Mouse (Mus musculus): Measurements from ENCODE around the gene Pin1rt1. TPM values are rescaled to one million over a fixed set of nuclear protein-coding genes. Genes with fewer than 3 reads are reported as not detected.

Gene Pin1rt1
- polyA plus RNA-seq, 1 experiment, result not detected

DNA sequence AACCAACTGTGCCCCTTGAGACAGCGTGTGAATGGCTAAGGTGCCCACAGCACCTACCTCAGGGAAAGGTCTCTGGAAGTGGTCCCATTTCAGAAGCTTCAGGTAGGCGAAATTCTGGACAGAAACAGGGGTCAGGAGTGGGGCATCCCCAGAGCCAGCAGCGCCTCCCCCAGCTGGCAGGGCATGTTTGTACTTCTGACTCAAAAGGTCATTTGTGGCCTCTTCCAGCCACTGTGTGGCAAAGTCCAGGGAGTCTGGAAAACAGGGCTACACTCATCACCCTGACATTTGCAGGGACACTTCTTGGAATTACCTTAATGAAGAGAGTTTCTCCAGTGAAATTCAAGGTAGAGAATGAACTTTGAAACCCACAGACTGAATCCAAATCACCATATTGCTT is 27.9 kb downstream of the Pin1rt1 start:
- no peak for TF ChIP-seq GATA1 (IDR thresholded peaks at IDR 0.05; ENCODE audit: low read length)

DNA sequence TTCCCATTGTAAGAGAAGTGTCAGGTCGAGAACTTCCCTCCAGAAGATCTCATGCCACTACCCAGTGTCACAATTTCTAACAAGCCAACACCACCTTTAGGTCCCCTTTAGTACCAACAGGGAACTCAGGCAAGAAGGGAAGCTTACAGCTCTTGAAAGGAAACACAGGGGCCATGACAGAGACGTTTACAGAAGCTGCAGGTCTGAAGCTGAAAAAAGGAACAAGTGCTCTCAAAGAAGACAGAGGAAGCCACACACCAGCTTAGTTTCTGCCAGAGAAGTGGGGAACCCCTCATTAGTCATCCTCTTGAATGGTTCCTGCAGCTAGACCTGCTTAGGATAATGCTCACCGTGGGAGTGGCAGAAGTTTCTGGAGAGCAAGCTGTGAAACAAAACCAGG is 28.9 kb downstream of the Pin1rt1 start:
- TF ChIP-seq GATA1 (IDR thresholded peaks at IDR 0.05; ENCODE audit: low read length), result no peak

DNA sequence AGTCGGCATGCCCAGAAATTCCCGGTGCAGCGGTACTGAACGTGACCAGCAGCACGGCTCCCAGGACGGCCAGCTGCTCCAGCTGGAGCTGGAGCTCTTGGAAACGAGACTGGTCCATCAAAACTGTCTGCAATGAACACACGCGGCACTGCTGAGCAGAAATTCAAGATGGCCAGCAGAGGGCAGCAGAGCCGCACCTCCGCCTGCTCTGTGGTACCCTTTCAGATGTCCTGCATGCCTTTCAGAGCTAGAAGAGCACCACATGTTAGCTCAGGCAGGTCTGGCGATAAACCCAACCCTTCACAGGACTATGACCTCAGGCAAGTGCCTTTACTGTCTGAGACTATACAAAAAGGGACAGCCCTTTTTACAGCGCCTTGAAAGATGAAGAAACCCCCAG is 30.8 kb downstream of the Pin1rt1 start:
- TF ChIP-seq GATA1 (IDR thresholded peaks at IDR 0.05; ENCODE audit: low read length), result no peak

DNA sequence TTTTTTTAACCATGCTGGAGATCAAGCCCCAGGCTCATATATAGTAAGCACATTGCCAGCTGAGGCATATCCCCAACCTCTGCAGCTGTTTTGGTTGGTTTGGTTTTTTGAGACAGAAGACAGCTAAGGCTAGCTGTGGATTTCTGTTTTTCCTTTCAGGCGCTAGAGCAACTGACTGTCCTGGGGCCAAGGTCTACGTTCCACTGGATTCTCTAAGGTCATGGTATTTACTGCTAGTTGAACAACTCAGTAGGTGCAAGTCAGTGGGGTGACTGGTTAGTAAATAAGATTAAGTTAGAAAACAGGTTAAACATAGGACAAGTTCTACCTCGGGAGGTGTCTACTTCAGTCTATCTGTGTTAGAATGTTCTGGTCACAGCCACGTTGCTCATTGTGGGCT is 31.4 kb downstream of the Pin1rt1 start:
- no peak for TF ChIP-seq GATA1 (IDR thresholded peaks at IDR 0.05; ENCODE audit: low read length)

DNA sequence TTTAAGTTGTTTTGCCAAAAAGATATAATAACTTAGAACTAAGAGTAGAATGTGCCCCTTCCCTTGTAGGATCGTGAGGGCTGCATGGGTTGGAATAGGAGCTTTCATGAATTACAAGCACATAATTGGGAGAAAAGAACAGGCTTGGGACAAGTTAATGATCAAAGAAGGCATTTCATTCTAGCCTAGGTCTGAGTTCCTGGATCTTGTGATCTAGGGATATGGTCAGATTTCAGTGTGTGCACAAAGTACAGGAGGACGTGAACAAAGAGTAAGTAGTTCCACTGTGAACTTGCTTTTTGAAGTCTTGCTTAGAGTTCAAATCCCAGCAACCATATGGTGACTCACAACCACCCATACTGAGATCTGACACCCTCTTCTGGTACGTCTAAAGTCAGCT is 38.9 kb downstream of the Pin1rt1 start:
- no peak for TF ChIP-seq GATA1 (IDR thresholded peaks at IDR 0.05; ENCODE audit: low read length)

DNA sequence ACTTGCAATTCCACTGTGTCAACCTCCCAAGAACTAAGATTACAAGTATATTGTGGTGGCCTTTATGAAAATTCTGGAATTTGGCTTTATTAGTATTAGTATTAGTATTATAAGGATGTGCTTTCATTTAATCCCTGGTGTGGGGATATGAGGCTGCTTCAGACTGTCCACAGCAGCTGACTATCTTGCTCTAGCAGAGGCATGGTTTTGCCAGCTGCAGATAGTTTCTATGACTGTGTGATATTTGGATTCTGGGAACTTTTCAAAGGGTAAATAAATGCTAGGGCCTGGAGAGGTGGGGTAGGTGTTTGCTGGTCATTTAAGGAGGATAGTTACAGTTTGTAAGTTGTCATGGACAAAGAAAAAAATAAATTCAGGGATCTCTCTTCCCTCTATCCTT is 44.5 kb downstream of the Pin1rt1 start:
- no peak for TF ChIP-seq GATA1 (IDR thresholded peaks at IDR 0.05; ENCODE audit: low read length)

DNA sequence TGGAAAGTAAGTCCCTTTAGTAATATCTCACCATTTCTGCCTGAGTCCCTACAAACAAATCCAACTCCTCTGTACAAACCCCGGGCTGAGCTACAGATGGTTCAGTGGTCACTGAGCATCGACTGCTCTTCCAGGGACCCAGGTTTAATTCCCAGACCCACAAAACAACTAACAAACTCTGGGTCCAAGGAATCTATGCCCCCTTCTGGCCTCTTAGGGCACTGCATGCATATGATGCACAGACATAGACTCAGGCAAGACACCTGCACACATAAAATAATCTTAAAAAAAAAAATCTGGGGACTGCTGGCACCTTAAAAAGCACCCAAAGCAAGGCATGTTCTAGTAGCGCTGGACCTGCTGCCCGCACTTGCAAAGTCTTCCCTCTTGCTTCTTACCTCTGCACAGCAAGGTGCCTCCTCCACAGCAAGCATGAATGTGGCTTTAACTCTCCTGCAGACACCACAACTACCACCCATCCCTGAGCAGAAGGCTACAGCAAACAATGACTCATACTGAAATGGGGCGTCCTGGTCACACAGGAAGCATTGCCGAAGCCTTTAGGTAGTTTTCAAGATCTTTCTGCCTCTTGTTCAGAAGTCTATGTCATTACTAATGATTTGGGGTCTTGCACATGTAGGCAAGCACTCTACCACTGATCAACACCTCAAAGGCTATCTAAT is 46.9 kb downstream of the Pin1rt1 start:
- no peak for TF ChIP-seq GATA1 (IDR thresholded peaks at IDR 0.05; ENCODE audit: low read length)

Other genes starting within 250 kb of the Pin1rt1 start
- gene Hipk3, start 221.9 kb downstream of the Pin1rt1 start, polyA plus RNA-seq (2012), result 10.1 and 11.1 TPM in 2 replicates
- 4.0 and 7.1 TPM in 2 replicates for gene Cstf3, start 125.9 kb downstream of the Pin1rt1 start, polyA plus RNA-seq (2012)
- 9.5 and 11.1 TPM in 2 replicates for gene Tcp11l1, start 4.2 kb downstream of the Pin1rt1 start, polyA plus RNA-seq (2012)
- 1.7 and 2.0 TPM in 2 replicates for gene Depdc7, start 26.5 kb upstream of the Pin1rt1 start, polyA plus RNA-seq (2012)
- 2.3 and 2.9 TPM in 2 replicates for gene Qser1, start 100.4 kb upstream of the Pin1rt1 start, polyA plus RNA-seq (2012)
- not detected in 2 replicates for gene Prrg4, start 133.5 kb upstream of the Pin1rt1 start, polyA plus RNA-seq (2012)
- gene Ccdc73, start 151.4 kb upstream of the Pin1rt1 start, polyA plus RNA-seq (2012), result 0.43 TPM in 1 of 2 replicates, not detected in the other